Mouse (Mus musculus) frontal cortex, postnatal 36 days (tissue): ENCODE measurements around the gene Borcs7.

Experiments
- DNase-seq, 2 experiments: peaks; one replicate each; pipeline ENCODE4 v3.0.0; 2022; ENCODE audit warnings: low spot score in 2 of 2

Borcs7 gene

DNA sequence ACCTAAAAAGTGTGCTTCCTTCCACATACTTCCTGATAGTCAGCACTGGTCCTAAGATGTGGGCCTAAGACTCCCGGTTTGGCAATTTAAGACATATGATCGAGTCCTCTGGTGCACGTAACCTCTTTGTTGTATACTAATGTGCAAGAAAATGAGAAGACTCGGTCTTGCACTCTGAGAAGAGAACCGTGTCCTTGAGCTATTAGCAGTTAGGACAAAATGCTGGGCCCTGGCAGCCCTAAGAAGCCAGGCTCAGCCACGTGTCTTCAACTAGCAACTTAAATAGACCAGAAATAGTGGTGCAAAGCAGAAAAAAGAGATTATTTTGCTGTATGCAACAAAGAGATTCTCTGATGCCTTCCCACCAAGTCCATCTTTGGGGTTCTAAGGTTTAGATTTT, 26.9 kb upstream of the Borcs7 start:
- DNase-seq = no peak

DNA sequence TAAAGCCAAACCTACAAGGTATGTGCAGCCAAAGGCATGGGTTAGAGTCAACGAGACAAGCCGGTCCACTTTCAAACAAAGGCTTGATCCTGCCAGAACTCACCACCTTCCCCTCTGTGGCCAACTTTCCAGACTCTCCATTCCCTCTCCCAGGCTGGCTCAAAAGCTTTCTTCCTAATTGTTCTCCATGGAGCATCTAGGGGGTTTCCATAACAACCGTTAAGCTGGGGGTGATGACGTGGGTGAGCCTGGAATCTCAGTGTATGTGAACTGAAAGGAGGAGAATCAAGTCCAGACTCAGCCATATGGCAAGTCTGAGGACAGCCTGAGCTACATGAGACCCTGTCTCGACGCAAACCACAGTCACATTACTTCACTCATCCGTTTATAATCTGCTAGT, 24.2 kb upstream of the Borcs7 start:
- DNase-seq = peak; percentile 21 to 54

DNA sequence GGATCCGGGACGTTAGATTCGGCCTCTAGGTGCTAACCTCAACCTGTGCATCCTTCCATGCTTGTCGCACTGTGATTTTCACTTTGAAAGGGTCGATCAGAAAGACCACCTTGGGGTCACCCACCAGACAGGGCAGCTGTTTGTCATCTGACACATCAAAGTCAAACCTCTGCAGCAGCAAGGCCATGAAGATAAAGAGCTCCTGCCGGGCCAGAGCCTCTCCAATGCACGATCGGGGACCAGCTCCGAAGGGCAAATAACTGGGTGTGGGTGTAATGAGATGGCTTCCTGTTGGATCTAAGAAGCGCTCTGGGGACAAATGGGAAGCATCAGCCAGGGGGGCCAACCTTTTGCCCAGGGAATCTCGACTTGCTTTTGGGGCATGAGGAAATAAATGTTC, 22.4 kb upstream of the Borcs7 start:
- DNase-seq = no peak

DNA sequence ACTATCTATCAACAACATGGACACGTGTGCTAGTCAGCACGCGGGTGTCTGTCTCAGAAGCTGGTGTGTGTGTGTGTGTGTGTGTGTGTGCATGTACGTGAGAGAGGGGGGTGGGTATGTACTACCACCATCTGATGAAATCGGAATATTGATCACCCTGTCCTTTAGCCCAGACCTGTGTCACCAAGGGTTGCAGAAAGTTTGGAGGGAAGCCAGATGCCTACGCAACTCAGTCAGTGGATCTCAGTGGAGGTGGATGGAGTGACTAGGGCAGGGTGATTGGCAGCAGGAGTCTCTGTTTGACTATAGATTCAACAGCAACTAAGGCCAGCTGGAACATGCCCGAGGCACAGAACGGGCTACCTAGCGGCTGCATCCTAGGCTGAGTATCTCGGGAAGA, 21.4 kb upstream of the Borcs7 start:
- DNase-seq = no peak

DNA sequence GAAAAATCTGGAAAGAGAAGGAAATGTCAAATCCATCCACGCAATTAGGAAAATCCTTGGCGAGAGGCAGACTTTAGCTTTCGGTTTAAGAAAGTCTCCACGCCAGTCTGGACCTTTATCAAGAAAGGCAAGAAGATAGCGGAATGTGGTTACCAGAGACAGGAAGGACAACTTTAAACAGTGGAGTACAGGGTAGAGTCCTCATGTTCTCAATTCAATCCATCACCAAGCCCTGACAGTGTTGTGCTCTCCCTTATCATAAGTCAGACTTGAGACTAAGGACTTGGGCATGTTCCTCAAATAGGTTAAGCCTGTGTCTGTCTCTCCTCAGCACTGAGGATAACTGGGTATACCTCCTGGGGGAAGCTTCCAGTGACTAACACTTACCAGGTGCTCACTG, 19.9 kb upstream of the Borcs7 start:
- no peak for DNase-seq

DNA sequence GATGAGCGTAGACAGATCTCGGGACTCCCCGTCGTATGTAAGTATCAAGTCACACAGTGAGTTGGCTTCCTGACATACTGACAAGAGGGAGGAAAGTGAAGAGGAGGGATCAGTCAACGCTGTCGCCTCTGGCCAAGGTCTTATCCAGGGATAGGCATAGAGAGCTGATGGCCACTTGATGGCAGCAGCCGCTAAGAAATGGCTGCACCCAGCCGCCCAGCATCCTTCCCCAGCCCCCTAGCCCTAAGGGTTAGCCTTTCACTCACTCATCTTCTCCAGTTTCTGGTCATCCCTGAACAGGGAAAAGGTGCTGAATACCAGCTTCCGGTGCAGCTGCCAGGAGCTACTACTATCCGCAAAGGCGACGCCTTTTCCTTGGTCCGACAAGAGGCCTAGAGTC, 19.0 kb upstream of the Borcs7 start:
- DNase-seq = peak; percentile 57 to 62

DNA sequence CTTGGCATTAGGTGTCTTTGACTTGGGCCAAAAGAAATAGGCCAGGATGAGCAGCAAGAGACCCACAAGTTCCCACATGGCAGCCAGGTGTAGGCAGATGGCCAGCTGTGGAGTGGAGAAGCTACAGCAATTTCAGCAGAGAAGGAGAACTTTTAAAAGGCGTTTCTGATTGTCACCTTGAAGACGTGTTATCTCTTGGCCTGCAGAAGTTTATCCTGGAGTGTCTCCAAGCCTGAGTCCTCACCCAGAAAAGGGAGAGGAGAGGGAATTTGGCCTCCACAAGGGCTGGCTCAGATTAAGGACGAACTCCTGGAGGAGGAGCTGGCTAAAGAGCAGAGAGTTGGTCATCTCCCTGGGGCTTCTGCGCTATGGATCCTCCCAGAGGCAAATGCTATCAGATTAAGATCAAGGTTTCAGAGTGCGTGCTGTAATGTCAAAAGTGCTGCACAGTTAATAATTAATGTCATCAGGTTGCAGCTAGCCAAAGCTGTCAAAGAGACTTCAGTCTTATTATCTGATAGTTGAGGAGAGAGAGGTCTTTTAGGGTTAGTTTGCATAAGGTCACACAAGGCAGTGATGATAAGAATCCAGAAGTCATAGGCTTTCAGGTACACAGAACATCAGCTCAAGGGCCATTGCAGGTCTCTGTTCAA, 16.8 kb upstream of the Borcs7 start, which contains the start of gene Cyp17a1:
Gene Cyp17a1, minus strand, starts transcription at position 407 of the 653 bp plus-strand sequence.
- no peak for DNase-seq

DNA sequence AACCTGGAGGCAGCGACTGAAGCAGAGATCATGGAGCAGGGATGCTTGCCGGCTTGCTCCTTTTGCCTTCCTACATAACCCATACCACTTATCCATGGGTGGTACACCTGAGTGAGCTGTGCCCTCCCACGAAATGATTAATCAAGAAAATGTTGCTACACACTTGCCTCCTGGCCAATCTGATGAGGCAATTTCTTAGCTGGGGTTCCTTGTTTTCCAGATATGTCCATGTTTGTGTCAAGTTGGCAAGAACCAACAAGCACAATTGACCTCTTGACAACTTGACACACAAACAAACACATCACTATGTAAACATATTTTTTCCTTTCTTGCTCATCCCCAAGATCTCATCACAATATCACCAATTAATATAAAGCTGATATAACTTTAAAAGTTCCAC, 14.1 kb upstream of the Borcs7 start:
- DNase-seq = no peak

DNA sequence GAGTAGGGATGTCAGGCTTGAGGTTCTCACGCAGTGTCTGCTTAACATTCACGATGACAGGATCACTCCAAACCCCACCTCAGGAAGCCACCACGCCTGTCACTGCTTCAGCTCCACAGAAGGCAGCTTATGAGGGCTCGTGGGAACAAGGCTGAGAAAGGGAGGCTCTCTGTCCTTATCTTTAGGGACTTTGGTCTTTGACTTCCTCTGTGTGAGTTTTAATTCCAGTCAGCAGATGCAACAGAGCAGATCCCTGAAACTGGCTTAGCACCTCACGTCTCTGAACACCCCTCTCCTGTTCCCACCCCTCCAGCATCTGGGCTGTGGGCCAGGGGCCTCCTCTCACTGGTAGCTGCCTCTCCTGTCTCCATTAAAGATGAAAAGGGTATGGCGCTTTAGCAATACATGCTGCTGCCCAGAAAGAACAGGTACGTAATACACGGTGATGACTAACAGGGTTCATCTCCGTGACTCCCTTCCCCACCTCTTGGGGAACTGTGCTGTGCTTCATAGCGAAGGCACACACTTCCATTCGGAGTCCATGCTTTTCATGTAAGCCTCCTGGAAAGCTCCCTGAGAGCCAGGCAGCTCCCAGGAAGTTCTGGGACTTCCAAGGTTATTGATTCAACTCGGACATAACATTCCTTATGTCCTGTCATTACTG, 9.9 kb upstream of the Borcs7 start:
- no peak for DNase-seq

DNA sequence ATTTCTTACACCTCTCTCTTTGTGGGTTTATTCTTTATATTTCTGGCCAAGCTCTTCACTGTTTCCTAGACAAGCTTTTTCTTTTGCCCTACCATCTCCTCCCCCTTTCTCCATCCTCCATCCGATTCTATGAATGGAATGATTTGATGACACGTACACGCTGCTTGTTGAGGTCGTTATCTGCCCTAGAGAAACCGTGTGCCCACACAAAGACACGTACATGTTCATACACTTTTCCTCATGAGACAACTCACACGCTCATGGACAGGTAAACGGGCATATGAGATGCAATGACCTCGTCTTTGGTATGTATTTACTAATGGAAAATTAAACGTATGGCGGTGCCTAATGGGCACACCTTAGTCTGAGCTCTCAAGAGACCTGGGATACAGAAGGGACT, 681 bp downstream of the Borcs7 start:
- DNase-seq = no peak

DNA sequence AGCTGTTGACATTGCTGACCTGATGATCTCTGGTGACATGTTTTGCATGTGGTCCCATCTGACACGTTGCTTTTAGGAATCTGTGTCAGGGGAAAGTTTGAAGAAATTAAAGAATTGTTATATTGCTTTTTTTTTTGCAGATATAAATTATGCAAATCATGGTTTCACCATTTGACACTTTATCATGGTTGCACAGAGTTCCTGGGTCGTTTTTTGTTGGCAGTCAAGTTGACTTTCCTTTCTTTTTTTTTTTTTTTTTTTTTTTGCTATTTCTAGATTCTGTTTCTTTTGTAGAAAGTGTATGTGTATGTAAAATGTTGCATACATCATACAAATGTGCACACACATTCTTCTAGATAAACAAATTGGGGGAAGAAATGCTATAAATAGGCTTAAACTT, 1.4 kb downstream of the Borcs7 start:
- DNase-seq = no peak

DNA sequence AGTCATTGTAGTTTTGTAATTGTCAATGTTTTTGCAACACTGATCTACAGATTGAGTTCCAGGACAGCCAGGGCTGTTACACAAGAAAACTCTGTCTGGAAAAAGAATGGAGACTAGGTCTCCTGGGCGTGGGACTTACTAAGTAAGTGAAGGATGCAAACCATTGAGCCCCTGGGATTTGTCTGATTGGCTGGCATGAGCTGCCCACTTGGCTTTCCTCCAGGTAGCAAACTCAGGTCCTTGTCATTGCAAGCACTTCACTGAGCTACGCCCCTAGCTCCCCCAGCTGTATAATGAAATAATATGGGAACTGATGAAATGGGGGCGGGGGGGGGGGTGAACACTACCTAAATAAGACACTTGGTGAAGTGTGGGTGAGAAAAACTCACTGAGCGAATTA, 3.4 kb downstream of the Borcs7 start:
- DNase-seq = no peak

DNA sequence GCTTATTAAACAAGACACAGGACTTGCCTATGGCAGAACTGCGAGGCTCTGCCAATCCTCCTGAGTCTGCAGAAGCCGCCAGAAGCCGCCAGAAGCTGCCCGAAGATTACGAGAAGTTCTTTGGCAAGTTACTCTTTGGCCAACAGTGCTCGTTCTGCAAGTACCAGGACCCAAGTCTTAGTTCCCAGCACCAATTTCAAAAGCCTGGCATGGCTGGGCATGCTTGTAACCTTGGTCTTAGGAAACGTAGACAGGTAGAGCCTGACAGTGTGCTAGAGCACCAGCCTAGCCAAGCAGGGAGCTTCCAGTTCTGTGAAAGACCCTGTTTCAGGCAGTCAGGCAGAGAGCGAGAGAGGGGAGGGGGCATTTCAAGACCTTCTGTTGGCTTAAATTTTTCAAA, 6.8 kb downstream of the Borcs7 start:
- DNase-seq = no peak

DNA sequence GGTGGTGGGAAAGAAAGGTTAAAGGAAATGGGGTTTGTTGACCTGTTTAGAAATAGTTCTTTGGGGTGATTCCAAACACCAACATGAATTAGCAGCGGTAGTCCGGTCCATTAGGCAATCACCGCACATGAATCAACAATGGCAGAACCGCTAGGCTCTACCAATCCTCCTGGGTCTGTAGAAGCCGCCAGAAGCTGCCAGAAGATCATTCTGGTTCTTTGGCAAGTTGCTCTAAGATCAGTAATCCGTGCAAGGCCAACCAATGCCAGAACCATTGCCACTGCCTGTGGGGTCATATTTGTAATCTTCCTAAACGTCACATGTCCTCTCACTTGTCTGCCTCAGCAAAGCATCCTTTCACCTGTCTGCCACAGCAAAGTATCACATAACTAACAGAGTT, 7.2 kb downstream of the Borcs7 start:
- no peak for DNase-seq

DNA sequence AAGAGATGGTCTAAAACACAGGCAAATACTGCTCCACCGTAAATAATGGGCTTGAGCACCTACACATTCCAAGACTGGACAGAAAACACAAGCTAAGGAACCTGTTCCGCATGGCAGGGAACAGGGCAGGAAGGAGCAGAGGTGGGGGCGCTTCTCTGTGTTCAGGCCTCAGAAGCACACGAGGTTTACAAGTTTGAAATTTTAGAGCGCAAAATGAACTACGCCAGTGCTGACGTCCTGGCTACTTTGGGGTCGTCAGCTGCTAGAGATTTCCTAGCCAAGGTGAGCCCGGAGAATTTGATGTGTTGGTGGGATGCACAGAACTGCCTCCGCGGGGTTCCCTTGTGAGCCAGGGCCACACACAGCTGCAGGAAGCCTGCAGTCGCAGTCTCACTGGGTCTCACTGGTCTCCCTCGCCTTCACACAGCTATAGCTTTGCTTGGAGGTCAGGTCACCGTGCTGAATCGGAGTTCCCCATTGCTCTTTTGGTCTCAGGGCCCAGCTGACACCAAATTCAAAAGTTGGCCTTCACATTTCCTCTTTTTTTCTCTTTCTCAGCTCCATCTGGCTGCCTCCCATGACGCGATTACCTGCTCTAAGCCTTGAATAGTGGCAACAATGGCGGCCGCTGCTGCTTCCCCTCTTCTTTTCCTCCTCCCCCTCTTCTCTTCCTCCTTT, 8.3 kb downstream of the Borcs7 start:
- no peak for DNase-seq

DNA sequence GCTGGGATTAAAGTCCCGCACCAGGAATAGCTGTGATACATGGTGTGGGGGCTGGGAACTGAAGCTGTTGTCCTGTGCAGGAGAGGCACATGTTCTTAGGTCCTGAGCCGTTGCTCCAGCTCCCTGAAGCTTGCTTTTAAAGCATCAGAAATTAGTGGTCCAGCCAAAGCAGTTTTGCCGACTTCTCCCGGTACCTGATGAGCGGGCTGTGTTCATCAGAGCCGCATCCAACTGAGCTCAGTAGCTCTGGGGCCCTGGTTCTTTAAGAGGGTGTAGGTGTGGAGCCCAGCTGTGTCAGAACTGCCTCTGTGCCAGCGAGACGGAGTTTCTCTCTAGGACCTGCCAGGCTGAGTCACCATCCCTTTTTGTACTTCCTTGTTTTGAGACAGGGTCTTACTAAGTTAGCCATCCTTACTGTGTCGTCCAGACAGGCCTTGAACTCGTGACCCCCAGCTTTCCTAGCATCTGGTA, 9.3 kb downstream of the Borcs7 start:
- DNase-seq = peak; percentile 25 to 27

DNA sequence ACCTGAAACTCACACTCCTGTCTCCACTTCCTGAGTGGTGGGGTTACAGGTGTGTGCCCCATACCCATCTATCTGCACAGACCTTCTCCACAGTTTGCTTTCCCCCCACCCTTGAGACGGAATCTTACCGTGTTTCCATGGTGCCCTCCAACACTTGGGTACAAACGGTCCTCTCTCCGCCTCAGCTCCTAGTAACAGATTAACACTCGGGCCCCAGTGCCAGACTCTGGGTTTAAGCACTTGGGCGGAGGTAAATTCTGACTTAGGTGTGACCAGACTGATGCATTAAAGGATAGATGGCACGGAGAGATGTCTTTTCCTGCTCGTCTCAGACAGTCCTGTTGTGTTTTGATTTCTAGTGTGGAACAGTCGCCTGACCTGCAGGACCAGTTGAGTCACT, 11.4 kb downstream of the Borcs7 start:
- DNase-seq = no peak

DNA sequence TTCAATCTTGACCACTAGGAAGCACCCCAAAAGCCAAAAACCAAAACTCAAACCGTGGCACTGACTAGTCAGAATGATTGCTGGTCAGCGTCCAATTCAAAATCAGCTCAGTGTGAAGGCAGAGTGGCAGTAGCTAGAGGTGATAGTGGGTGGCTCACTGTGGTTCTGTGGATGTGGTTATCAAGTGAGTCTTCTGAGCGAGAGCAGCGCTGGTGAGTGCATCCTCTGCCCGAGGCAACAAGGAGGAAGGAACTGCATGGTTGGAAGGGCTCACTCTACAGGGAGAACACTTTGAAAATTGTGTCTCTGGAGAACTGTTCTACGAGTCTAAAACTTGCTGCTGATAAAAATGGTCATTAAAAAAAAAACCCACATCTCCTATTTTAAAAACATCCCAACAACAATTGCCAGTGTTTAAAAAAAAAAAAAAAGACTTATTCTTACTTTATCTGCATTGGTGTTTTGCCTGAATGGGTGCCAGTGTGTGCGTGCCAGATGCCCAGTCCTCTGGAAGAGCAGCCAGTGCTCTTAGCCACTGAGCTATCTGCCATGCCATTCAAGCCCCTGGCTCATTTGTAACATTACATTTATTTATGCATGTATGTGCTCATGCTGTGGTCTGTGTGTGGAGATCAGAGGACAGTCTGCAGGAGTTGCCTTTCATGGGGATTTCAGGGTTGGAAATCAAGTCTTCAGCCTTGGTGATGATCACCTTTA, 16.2 kb downstream of the Borcs7 start:
- no peak for DNase-seq

DNA sequence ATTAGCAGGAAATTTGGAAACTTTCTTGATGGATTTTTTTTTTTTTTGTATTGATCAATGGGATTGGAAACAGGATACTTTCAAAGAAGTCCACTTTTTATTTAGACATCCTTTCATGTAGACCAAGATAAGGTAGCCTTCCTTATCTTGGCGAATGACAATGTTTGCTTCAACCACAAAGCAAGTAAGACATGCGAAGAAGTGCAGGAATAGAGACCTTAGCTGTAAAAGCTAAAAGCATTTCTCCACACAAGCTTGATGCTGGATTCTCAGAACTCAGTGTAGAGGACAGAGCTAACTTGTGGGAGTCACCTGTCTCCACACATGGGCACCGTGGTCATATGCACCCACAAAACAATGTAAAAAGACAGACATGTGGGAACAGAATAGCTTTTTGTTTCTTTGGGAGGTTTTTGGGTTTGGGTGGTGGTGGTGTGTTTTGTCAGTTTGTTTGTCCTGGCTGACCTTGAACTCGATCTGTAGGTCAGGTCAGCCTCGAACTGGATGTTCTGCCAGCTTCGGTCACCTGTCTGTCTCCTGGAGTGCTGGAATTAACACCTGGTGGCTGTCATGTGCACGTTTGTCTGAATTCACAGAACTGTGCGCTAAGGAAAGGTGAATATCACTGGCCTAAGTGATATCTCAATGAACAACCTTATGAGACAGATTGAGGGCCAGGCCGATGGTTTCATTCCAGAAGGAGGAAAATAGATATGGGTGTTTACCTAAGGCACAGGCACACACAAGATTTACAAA, 17.0 kb downstream of the Borcs7 start:
- DNase-seq = no peak

DNA sequence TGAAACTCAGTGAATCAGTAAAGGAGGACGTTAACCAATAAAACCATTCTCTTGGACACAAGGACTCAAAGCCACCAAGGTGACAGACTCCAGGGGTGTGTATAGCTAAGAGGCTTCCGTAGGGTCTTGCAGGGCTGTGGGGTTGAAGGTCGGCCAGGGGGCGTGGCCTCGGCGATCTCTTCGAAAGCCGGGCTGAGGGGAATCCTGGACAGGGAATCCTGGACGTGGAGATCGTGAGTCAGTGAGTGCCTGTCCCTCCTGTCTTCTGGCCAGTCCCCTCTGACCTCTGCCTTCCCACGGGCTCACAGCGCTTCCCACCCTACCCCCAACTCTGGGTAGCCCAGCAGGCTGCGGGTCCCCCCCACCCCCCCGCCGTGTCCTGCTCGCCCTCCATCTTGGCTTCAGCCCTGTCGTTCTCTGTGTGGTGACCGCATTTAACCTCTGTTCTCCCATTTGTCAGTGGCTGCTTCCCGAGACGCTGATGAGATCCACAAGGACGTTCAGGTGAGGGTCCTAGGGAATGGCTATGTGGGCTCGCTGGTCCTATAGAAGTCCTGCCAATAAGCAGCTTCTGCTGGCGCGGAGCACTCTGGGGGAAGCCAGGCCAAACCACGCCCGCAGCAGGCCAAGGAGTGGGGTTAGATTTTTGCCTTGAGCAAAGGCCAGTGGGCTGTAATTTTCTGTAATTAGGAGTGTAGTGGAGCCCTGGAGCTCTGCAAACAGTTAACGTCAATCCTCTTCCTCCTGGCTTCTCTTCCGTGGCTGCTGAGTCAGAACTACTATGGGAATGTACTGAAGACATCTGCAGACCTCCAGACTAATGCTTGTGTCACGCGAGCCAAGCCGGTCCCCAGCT, 17.8 kb downstream of the Borcs7 start, which contains the start of gene As3mt:
Gene As3mt, plus strand, starts transcription at position 163 of the 856 bp plus-strand sequence.
- peak in 1 of 2 experiments; percentile 35 for DNase-seq

DNA sequence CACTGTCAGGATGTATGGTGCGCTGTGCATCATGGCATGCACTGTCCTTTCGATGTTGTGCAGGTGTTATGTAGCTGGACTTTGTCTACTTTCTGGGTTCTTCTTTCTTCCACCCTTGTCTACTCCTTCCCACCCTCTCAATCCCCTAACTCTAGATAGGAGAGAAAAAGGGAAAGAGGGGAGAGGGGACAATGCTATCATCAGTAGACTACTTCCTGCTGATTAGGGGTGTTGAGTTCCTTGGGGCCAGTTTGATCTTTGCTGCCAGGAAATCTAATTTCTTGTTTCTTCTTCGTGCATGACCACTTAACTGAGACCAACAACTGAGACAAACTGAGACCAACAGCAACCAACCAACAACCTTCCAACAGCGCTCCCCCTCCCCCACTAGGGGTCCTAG, 20.9 kb downstream of the Borcs7 start:
- no peak for DNase-seq
